Mouse (Mus musculus) heart, adult 9 months (tissue): ENCODE measurements around the gene Atrn.

ENCODE experiments used
- DNase-seq, 2 experiments: peaks; one replicate each; pipeline ENCODE4 v3.0.0; 2022; ENCODE audit warnings: low spot score in 2 of 2

Atrn gene

DNA sequence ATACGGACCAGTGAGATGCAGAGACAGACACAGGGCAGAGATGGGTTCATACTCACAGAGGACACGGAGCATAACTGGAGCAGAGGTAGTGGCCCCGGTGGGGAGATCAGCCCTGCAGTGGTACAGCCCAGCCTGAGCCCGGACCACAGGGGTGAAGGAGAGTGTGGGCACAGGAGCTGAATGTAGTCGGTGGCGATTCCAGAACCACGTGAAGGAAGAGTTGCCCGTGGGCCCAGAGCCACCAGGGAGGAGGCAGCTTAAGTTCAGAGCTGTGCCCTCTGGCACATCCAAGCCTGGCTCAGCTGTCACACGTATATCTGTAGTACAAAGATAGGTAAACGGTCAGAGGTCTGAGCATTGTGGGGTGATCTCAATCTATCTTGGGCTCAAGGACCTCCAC is 166.2 kb downstream of the Atrn start:
- DNase-seq = no peak
